Mouse (Mus musculus) left cerebral cortex, adult 11 months (tissue): ENCODE results near the gene Metap1d.

Experiments used
- DNase-seq: peaks from one replicate; pipeline ENCODE4 v3.0.0; 2022; ENCODE audit warnings: low spot score

Gene Metap1d

DNA sequence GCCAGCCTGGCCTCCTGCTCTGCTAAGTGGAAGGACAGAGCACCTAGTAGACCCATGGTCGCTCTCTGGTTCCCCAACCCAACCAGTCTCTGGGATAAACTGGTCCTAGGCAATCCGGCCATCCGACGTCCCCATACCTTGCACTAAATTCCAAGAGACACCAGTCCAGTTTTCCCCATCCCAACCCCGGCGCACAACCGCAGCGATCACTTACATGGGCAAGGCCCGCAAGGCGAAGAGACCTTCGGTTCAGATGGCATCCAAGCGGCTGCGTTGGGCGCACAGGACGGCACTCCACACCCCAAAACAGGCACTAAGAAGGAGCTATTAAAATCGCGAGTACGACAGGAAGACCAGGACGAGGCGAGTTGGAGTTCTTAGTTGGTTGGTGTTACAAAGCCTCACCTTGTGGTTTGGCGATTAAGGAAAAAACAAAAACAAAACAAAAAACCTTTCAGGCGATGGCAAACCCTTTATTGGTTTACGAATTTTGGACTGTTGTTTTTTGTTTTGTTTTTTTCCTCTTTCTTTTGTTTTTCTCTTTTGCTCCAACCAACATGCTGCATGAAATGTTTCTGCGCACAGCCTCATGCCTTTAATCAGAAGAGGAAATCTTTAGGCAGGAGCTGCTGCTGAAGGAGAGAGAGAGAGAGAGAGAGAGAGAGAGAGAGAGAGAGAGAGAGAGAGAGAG, 74.4 kb downstream of the Metap1d start:
- no peak for DNase-seq

DNA sequence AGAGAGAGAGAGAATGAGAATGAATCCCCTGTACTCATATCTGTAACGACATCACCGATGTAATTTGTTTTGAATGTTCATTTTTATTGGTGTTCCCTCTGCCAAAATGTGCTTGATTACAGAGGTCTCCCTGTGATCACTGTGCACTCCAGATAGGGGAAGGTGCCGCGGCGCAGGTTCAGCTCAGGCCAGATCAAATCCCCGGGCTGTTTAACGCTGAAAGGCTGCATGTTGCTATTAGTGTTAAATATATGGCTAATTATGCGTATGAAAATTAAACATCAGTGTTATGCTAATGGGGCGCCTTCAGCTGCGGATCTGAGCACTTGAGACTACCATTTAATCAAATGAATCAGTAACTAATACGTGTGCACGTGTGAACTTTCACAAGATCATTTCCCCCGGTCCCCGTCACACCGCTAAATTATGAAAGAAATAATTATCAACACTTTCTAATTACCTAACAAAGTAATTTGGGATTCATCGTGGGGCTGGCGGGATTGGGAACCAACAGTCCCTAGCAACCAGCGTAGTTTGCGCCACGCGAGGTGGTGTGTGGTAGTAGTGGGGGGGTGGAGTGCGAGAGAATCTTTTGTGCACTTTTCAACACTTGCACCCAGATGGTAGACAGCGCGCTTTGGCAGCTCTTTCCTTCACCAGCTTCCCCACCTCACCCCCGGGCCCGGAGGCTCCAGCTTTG, 75.1 kb downstream of the Metap1d start, which contains the start of gene Dlx1:
Gene Dlx1, plus strand, starts transcription at position 100 of the 700 bp plus-strand sequence.
- DNase-seq: no peak

DNA sequence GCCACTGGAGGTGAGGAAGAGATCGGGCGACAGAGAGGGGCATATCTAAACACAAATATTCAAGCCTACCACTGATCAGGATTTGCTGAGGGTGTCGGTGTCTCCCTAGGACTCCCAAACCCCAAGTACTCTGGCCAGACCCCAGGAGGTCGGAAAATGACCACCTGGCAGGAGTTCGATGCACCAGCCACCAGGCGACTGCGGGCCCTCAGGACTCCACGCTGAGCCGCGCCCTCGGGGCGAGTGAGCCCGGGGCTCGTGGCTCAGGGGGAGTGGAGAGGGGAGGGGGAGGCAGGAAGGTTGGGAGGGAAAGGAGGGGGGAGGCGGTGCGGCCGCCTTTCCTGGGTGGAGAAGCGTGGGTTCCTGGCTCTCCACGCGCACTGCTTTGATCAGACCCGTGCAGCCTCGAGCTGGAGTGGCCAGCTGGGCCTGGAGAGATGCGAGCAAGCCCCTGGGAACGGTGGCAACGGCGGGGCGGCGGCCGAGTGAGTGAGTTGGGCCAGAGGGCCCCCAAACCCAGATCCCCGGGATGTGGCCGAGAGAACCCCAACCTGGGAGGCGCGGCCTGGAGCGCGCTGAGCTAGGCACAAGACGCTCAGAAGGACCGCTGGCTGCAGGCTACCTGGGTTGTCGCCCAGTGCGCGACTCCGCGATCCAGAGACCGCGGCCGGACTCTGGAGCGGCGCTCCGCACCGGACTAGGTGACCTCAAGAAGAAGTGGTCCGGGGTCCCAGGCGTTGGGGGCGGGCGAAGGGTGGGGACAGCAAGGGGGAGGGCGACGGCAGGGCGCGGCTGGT, 75.8 kb downstream of the Metap1d start:
- no peak for DNase-seq

DNA sequence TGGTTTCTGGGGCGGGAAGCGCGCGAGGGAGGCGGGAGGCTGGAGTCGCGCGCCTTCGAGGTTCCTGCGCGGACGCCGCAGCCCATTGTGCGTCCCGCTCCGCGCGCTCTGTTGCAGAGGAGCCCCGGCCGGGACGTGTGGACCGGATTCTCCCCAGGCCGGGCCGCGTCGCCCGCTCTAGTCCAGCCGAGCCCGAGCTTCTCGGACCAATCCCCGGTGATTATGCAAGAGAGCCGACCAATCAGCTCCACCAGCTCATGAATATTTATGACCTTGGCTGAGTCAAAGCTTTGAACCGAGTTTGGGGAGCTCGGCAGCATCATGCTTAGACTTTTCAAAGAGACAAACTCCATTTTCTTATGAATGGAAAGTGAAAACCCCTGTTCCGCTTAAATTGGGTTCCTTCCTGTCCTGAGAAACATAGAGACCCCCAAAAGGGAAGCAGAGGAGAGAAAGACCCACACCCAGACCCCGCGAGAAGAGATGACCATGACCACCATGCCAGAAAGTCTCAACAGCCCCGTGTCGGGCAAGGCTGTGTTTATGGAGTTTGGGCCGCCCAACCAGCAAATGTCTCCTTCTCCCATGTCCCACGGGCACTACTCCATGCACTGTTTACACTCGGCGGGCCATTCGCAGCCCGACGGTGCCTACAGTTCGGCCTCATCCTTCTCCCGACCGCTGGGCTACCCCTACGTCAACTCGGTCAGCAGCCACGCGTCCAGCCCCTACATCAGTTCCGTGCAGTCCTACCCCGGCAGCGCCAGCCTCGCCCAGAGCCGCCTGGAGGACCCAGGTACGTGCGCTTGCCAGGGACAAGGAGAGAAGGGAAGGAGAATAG, 76.7 kb downstream of the Metap1d start:
- DNase-seq: peak; percentile 71

DNA sequence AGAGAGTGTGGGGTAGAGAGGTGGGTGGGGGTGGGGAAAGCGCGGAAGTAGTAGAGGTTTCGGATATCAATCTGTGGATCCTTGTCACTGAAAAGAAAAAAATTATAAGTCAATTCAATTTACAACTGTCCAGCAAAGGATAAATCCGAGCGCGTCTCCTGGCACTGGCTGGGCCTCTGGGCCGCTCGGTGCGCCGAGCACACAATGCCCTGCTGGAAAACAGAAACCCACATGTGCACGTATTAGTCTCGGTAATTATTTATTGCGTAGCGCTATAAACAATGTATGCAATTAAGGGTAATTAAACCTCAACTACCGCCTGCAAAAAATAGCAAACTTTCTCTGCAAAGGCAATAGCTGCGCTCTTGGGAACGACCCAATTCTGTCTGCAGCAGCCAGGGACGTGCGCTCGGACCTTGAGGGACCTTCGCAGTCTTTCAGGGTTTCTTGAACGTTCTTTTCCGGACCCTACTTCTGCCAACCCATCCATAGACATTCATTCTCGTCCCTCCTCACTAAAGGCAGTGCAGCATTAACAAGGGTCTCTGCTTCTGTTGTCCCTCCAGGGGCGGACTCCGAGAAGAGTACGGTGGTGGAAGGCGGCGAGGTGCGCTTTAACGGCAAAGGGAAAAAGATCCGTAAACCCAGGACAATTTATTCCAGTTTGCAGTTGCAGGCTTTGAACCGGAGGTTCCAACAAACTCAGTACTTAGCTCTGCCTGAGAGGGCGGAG, 77.5 kb downstream of the Metap1d start:
- DNase-seq: no peak

DNA sequence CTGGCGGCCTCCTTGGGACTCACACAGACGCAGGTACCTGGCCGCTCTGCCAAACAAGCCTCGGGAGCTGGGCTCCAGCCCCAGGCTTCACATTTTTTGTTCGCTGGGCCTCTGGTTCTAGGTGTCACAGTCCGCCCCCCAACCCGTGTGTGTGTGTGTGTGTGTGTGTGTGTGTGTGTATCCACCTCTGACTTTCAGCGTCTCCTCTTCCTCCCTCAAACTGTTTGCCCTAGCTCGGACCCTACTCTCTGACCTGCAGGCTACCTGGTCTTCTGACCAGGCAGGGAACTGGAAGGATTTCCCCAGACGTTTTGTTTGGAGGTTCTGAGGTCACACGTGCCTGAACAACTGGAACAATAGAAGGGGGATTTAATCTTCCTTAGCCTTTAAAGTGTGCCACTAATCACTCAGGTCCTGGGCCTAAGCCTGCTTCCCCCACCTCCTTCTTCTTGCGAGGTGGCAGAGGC, 78.1 kb downstream of the Metap1d start:
- no peak for DNase-seq

DNA sequence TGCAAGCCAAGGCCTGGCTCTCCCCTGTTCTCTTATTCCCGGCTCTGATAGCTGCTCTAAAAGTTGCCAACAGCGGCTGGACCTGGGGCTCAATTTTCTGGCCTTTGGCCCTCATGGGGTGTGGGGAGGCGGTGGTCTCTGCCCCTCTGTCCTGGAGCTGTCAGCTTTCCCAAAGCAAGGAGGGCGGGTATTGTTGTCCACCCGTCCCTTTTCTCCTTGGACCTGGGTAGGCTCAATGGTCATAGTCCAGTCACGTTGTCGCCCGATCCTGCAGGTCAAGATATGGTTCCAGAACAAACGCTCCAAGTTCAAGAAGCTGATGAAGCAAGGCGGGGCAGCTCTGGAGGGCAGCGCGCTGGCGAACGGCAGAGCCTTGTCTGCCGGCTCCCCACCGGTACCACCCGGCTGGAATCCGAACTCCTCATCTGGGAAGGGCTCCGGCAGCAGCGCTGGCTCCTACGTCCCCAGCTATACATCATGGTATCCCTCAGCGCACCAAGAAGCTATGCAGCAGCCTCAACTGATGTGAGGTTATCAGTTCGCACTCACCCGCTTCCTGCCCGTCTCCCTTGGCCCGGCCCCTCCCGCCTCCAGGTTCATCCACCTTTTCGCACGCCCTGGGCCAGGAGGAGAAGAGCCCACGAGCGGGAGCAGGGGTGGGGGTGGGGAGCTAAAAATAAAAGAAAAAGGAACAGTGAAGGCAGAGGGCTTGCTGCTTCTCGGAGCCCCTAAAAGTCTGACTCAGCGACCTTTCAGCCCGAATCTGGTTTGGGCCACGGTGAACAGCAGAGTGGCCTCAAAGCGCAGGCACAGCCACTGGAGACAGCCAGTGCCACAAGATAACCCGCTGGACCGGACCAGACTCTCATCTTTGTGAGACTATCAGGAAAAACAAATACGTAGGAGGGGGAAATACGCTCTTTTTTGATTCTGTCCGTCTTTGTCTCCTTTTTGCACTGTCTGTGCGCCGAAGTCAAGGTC, 79.2 kb downstream of the Metap1d start:
- no peak for DNase-seq

DNA sequence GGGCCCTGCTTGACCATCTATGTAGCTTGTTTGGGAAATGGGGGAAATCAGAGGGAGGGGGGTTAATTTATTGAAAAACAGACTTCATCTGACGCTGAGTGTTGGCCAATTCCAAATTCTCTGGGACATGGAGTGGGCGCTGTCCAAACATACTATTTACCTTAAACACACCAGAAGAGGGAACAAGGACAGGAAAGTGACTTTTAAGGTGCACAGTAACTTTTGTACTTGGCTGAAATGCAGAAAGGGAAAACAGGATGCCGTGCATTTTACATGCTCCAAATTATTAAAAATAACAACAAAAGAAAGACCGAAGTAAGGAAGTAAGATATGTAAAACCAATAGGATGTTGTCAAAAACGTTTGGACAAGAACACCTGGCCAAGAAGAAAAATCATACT, 80.0 kb downstream of the Metap1d start:
- DNase-seq: no peak

DNA sequence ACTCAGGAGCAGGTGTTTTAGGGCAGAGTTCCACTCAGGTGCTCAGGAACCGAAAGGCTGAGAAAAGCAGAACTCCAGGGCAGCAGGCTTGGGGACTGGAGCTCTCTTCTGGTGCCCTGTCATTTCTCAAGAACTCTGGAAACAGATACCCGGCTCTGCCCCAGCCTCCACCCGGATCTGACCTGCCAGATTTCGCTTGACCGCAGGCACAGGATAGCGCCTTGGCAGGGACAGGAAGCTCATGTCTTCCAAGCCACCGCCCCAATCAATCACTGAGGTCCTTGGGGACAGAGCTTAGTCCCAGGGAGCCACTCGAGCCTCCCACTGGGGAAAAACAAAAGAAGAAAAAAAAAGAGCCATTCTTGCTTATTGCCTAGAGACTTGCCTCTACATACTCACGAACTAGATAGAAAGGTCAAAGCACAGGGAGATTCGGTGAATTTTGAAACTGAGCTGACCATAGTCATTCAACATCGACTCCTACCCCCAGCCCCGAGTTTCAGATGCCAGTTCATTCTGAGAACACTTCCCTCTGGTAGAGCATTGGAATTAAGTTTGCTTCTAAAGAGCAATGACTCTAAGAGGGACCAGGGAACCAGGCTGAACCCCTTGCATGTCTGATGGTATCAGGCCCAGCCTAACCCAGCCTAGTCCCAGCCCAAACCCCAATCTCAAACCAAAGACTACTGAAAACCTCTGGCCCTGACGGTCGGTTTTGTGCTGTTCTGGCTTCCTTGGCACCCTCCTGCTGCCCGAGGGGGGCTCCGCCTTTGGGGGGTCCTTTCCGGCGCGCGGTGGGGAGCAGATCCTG, 81.4 kb downstream of the Metap1d start:
- no peak for DNase-seq

DNA sequence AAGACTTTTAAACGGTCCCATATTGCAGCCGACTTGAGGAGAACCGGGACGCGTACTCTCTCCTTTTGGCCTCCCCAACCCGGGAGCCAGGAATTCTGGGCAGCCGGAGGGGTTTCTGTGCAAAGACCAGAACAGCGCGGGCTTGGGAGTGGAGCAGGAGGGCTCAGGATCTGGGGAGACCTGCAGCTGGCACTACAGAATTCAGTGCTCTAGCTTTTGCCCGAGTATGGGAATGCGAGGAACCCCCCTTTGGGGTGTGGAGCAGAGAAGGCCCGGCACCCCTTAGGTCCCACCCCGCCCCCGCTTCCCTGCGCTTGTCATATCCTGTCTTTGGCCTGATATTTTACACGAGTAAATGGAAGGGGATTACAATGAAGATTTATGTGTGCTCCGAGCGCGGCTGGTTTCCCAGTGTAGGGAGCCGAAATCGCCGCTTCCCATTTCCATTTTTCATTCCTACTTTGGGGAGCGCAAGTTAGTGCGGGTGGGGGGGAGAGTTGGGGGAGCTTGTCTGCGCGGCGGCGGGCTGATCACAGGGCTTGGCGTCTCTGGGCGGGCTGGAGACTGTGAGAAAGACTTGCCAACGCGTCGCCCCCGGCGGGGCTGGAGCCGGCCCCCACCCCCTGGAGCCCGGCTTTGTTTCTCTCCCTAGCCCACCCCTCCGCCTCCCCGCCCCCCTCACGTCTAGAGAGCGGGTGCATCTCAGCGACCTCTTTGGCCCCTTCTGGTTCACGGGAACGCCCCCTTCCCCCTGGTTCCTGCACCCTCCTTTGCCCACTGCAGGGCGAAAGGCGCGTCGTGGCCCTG, 87.7 kb downstream of the Metap1d start:
- DNase-seq: no peak

DNA sequence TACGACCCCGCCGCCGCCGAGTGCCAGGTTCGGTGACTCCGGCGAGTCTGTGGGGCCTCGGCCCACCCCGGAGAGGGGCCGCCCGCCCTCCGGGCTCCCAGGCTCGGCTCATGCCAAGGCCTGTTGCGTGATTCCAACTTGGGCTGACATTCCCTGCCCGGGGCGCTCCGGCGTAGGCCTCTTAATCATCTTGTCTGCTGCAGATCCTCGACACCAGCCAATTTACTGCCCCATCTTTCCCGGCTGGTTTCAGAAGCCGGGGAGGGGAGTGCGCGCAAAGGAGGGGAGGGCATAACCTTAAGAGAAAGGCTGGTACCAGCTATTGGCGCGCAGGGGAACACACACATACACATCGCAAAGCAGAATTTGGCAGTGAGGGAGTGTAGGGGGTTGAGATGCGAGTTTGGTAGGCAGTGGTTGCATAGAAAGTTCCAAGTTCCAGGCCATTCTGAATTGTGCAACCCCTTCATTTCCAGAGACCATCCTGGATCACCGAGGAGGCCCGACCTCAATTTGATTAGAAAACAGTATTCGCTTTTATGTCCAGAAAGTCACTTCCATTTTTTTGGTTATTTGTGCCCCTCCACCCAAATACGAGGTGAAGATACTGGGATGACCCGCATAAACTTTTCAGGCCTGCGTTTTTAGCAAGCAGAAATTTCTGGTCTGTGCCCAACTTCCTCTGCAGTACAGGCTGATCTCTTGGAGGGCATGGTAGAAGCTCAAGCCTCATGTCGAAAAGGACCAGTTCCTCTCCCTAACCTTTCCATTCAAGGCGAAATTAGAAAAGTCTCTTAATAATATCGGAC, 88.5 kb downstream of the Metap1d start:
- no peak for DNase-seq

DNA sequence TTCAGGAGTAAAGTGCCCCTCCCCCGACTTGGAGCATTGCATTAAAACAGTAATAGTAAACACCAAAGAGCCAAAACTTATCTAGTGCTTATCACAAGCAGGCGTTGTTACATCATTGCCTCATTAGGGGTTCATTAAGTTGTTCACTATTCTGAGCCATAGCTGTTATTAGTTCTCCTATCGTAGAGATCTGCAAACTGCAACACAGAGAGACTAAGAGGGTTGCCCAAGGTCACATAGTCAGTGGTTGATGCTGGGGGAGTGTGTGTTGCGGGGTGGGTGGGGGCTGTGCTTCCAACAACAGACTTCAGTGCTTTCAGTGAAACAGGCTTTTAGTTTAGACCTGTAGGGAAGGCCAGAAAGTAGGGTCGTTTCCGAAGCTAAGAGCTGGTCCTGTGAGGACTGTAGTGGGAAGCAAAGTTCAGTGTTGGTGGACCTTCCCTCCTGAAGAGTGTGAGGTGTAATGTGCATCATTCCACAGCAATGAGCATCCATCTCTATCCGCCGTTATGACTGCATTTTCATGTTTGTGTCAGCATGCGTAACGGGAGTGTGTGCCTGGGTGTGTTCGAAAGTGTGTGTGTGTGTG, 89.2 kb downstream of the Metap1d start:
- DNase-seq: no peak

DNA sequence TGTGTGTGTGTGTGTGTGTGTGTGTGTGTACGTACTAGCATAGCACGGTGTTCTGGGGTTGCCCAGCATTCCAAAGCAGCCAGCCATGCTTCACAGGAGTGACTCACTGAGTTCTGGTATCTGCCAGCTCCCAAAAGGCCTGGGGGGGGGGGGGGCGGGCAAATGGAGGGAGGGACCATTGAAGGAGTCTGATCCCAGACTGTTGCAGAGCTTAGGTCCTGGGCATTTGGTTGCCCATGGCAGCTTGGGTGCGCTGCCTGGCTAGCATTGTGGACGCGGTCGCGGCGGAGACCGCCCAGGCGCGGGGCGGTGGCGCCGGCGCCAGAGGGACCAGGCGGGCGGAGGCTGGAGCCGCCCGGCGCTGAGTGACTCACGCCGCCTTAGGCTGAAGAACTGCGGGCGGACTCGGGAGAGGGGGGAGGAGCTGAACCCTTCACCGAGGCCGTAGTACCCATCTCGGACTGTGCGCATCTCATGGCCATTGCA, 89.8 kb downstream of the Metap1d start:
- DNase-seq: no peak

DNA sequence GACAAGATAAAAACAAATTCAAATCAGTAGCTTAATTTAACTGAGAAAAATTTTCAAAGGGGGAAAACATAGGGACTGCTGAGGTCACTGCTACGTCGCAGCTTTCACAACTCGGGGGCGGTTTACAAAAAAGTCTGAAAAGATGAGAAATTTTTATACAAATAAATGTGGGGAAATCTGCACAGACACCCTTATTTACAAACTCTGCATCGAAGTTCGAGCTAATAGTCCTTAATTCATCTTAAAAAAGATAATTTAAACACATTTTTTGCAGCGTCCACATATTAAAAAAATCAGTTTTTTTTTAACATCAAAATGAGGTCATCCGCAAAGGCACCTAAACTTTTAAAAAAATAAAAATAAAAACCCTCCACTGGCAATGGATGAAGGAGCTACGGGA, 90.5 kb downstream of the Metap1d start:
- DNase-seq: no peak

DNA sequence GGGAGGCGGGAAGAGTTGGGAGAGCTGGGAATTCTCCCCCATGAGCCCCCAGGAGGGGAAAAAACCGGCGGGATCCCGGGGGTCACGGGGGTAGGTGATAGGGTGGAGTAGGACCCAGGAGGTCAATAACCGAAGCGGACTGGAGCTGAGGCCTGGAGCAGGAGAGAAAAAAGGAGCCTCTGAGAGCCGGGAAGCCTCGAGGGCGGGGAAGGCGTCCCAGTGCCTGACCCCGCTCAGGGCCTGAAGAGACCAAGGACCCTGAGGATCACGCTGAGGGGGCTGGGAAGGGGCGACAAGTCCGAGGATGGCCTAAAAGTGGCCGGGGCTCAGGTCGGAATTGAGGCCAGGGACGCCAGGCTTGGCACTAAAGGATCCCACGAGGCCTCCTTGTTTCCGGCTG, 90.9 kb downstream of the Metap1d start:
- DNase-seq: no peak

DNA sequence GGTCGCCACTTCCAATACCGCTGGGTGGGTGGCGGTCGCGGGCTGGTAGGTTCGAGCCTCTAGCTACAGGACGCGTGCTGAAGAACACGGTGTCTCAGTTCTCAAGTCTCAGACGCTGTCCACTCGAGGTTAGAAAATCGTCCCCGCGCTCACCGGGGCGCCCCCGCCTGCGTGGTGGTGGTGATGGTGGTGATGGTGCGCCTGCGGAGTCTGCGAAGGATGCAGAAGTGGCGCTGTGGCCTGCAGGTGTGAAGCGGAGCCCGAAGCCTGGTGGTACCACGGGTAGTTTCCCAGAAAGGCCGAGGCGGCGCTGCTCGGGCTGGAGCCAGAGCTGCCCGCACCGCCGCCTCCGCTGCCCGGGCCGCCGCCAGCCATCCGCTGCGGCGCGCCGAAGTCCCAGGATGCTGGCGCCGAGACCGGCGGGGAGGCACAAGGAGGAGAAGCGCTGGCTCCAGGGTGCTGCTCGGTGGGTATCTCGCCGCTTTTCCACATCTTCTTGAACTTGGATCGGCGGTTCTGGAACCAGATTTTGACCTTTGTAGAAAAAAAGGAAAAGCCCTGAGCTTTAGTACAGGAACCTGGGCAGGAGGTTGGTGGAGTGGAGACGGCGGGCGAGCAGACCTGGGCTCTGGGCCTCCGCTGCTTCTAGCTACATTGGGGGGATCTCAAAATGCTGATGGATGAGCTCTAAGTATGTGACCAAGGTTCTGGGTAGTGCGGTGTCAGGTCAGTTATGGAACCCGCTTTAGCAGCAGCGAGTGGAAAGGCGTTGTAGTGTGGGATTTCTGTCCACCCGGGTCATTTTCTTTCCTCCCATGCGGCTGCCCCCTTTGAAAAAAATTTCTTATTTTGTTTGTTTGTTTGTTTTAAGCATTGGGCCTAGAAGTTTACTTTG, 91.6 kb downstream of the Metap1d start:
- DNase-seq: no peak
